Mouse (Mus musculus) neural tube, embryonic 10.5 days (tissue): ENCODE data around the gene Shroom3.

Source experiments
- DNase-seq: peaks from one replicate; pipeline ENCODE4 v3.0.0-alpha.2; 2017; ENCODE audit warnings: low spot score; ENCODE audit errors: extremely low spot score

Shroom3 gene

DNA sequence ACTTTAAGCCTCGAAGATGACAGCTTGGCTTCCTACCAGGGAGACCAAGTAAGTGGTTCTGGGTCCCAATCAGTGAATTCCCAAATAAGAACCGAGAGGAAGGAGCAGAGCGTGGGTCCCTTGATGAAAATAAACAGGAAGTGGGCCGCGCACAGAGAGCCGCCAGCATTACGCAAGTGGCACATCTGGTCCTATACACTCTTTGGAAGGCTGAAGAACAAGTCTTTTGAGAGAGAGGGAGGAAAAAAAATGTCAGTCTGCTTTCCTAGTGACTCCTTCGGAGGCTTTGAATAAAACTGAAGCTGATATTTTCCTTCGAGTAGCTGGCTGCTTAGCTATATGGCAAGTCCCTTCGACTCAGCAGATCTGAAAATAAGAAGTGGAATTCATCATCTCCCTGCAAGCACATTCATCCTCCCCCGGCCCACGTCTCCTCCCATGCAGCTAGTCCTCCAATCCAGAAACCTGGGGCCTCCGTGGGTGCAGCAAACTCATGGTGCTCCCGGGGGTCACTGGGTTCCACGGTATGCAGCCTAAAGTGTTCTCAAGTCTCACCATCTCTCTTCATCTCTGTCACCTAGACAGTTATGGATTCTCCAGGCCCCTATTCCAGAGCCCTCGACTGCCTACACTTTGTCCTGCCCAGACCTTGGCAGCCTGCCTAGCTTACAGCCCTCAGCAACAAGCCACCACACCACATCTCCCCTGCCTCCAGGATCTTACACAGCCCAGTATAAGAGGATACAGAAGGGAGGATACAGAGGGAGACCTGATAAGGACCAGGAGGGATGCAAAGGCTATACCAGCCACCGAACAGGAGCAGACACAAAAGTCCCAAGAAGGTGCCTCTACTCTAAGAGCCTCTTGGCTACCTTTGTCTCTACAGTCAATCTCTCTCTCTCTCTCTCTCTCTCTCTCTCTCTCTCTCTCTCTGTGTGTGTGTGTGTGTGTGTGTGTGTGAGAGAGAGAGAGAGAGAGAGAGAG is 317.8 kb downstream of the Shroom3 start:
- no peak for DNase-seq

DNA sequence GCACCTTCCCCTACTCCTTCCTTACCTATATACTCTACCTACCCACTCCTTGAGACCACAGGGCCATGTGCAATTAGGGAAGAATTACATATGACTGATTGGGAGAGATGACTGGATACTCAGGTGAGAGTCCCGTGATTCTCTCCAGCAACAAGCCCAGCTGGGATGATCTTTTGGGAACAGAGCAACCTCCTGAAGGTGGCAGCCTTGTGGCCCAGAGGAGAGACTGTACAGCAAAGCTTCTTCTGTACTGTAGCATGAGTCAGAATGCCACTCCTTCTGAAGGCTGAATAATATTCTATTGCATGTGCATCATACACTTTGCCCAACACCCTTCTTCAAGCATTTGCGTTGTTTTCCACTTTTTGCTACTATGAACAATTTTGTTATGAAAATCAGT is 319.4 kb downstream of the Shroom3 start:
- no peak for DNase-seq

DNA sequence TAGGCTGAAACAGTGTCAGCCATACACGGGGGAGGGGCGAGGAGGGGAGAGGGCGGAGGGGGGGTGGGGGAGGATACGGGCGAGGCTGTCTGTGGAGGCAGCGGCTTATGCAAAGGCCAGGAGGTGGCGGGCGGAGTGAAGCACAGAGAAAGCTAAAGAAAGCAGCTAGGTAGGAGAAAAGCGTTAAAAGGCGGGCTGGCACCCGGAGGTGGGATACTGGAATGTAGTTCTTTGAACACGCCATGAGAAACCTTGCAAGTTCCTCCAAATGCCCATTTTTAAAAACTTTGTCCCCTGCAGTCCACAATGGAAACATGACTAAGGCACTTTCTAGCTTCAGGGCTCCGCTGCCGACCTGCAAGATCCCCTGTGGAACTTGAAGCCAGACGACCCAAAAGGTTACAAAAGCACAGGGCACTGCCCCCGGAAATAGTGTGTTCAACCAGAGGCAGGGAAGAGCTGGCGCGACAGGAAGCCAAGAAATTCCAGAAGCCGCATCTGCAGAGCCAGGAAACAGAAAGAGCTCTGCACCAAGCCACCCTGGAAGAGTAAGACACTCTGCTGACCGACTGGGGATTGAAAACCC is 322.1 kb downstream of the Shroom3 start:
- peak; percentile 61 for DNase-seq

DNA sequence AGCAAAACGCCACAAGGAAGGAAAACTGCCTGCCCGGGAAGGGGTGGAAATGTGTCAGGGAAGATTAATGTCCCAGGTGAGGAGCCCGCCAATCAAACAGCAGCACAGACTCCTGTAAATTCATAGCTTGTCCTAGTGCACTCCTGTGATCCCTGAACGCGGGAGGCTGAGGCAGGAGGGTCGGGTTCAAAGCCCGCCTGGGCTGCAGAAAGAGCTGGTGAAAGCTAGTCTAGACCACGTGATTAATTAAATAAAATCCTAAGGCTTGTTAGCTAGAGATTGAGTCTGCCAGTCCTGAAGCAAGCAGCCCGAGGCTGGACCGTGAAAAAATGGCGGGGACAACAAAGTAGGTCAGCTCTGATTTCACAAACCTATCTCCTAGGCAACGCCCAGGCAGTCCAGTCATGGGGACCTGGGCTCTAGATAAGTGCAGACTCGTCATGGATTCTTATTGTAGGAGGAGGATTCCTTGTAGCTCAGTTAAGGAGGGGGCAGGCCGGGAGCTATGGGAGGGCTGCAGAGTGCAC is 322.6 kb downstream of the Shroom3 start:
- no peak for DNase-seq

DNA sequence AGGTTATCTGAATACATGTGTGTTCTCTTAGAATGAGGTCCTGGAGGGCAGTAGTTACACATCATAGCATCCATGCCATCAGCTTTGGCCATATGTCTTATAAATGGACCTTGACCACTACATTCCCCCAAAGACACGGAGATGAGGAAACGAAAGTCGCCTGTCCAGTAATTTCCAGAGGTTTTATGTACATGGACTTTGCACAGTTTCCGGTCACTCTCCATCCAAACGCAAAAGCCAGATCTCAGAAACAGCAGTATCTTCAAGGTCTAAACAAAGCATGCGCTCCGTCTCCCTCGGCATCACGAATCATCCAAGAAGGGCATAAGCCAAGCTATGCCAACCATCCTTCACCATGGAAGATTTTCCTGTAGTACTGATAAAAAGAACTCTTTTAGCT is 325.0 kb downstream of the Shroom3 start:
- DNase-seq: no peak
